Mouse (Mus musculus): ENCODE measurements around the gene Bex6. TPM values are rescaled to one million over a fixed set of nuclear protein-coding genes. Genes with fewer than 3 reads are reported as not detected.
"Not testable (repeated sequence)": the region's sequence is repeated elsewhere in the genome, so short reads cannot be mapped to it uniquely, and the experiment has no call there.

Bex6 gene
- polyA plus RNA-seq, 1 experiment from 2014 or later: not detected

DNA sequence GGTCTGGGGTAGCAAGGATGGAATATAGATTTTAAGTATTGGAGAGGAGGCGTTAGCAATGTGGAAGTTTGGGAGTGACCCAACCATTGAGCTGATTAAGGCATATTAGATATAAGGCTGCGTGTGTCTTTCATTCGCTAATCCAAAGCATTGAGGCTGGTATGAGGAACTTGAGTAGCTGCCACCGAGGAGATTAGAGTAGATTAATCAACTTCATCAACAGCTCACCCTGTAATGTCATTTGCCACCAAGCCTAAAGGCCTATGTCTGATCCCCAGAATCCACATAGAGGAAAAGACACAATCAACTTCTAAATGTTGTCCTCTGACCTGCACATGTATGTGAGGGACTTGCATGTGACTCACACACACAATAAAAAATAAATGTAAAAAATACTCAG, 42.2 kb downstream of the Bex6 start:
- WGBS: 79% methylated on average over 4 of the region's 4 CpGs
- no peaks in the 10 kb centered on the region for H3K9me3 ChIP-seq (ENCODE audit: control insufficient read depth, low read length)
- H3K36me3 ChIP-seq (ENCODE audit: control insufficient read depth, insufficient read depth, low read length): no peaks in the 10 kb centered on the region
- H3K27me3 ChIP-seq (replicated peaks; ENCODE audit: control insufficient read depth, insufficient read depth, low read length): no peaks in the 10 kb centered on the region
- H3K4me1 ChIP-seq (ENCODE audit: control insufficient read depth, insufficient read depth, low read length): no peaks in the 10 kb centered on the region
- no peak overlapping the region for H3K27ac ChIP-seq (replicated peaks; ENCODE audit: low read depth, low read length)
- H3K4me3 ChIP-seq (ENCODE audit: low read depth, low read length): no peak overlapping the region
- ATAC-seq (ENCODE audit: low read depth): no peak
- H3K4me2 ChIP-seq (ENCODE audit: low read depth, low read length): no peak overlapping the region
- DNase-seq (ENCODE audit: low spot score): no peak
- no peak overlapping the region for H3K9ac ChIP-seq (ENCODE audit: low read depth, low read length)

- H3K4me2 ChIP-seq (ENCODE audit: low read depth, low read length): no peak overlapping the region
- DNase-seq (ENCODE audit: low spot score) (no peak), ATAC-seq (ENCODE audit: low read depth) (no peak)
Measured at GRCm38 (mm10) chr16:32222399-32222798, 42.8 kb downstream of the Bex6 start.

GRCm38 (mm10) chr16:32232050-32232449, 52.4 kb downstream of the Bex6 start:
- H3K36me3 ChIP-seq (ENCODE audit: control insufficient read depth, insufficient read depth, low read length): peaks cover 42% of the 10 kb centered on the region
- not testable (repeated sequence) for H3K4me2 ChIP-seq (ENCODE audit: low read depth, low read length); ATAC-seq (ENCODE audit: low read depth); H3K4me1 ChIP-seq (ENCODE audit: control insufficient read depth, insufficient read depth, low read length); H3K9ac ChIP-seq (ENCODE audit: low read depth, low read length); DNase-seq (ENCODE audit: low spot score); H3K27ac ChIP-seq (replicated peaks; ENCODE audit: low read depth, low read length); H3K9me3 ChIP-seq (ENCODE audit: control insufficient read depth, low read length); H3K4me3 ChIP-seq (ENCODE audit: low read depth, low read length); H3K27me3 ChIP-seq (replicated peaks; ENCODE audit: control insufficient read depth, insufficient read depth, low read length)
- 89% methylated on average over 3 of the region's 3 CpGs for WGBS

More at GRCm38 (mm10) chr16:32222399-32222798, 42.8 kb downstream of the Bex6 start:
- H3K4me1 ChIP-seq (ENCODE audit: control insufficient read depth, insufficient read depth, low read length): no peaks in the 10 kb centered on the region
- H3K9ac ChIP-seq (ENCODE audit: low read depth, low read length): no peak overlapping the region
- no peaks in the 10 kb centered on the region for H3K36me3 ChIP-seq (ENCODE audit: control insufficient read depth, insufficient read depth, low read length)
- no peak overlapping the region for H3K27ac ChIP-seq (replicated peaks; ENCODE audit: low read depth, low read length)
- H3K4me3 ChIP-seq (ENCODE audit: low read depth, low read length): no peak overlapping the region
- H3K9me3 ChIP-seq (ENCODE audit: control insufficient read depth, low read length): no peaks in the 10 kb centered on the region
- H3K27me3 ChIP-seq (replicated peaks; ENCODE audit: control insufficient read depth, insufficient read depth, low read length): no peaks in the 10 kb centered on the region

Other genes starting within 250 kb of the Bex6 start
- gene Pigz, start 246.0 kb upstream of the Bex6 start, polyA plus RNA-seq (2014; fragmentation: Nextera tagmentation; extraction: Ambion mirVana): 0.59 and 0.70 TPM in 2 replicates
- 93.5 and 94.0 TPM in 2 replicates for gene 0610012G03Rik, start 231.3 kb upstream of the Bex6 start, polyA plus RNA-seq (2014; fragmentation: Nextera tagmentation; extraction: Ambion mirVana)
- 96.3 and 109 TPM in 2 replicates for gene Ncbp2, start 231.3 kb upstream of the Bex6 start, polyA plus RNA-seq (2014; fragmentation: Nextera tagmentation; extraction: Ambion mirVana)
- gene Senp5, start 176.5 kb upstream of the Bex6 start, polyA plus RNA-seq (2014; fragmentation: Nextera tagmentation; extraction: Ambion mirVana): 7.8 and 8.2 TPM in 2 replicates
- 34.1 and 36.3 TPM in 2 replicates for gene Pak2, start 100.5 kb upstream of the Bex6 start, polyA plus RNA-seq (2014; fragmentation: Nextera tagmentation; extraction: Ambion mirVana)
- 88.2 and 92.4 TPM in 2 replicates for gene Pigx, start 80.1 kb upstream of the Bex6 start, polyA plus RNA-seq (2014; fragmentation: Nextera tagmentation; extraction: Ambion mirVana)
- gene Cep19, start 80.0 kb upstream of the Bex6 start, polyA plus RNA-seq (2014; fragmentation: Nextera tagmentation; extraction: Ambion mirVana): 26.0 and 29.4 TPM in 2 replicates
- 23.1 and 23.7 TPM in 2 replicates for gene Nrros, start 14.2 kb upstream of the Bex6 start, polyA plus RNA-seq (2014; fragmentation: Nextera tagmentation; extraction: Ambion mirVana)
- 13.4 and 14.0 TPM in 2 replicates for gene Fbxo45, start 67.3 kb downstream of the Bex6 start, polyA plus RNA-seq (2014; fragmentation: Nextera tagmentation; extraction: Ambion mirVana)
- gene Wdr53, start 67.4 kb downstream of the Bex6 start, polyA plus RNA-seq (2014; fragmentation: Nextera tagmentation; extraction: Ambion mirVana): 17.3 and 20.0 TPM in 2 replicates
- not detected in 2 replicates for gene Smco1, start 91.6 kb downstream of the Bex6 start, polyA plus RNA-seq (2014; fragmentation: Nextera tagmentation; extraction: Ambion mirVana)
- 22.0 and 23.4 TPM in 2 replicates for gene Rnf168, start 97.6 kb downstream of the Bex6 start, polyA plus RNA-seq (2014; fragmentation: Nextera tagmentation; extraction: Ambion mirVana)
- gene Ubxn7, start 152.4 kb downstream of the Bex6 start, polyA plus RNA-seq (2014; fragmentation: Nextera tagmentation; extraction: Ambion mirVana): 21.1 and 23.7 TPM in 2 replicates
- 0.14 TPM in 1 of 2 replicates, not detected in the other for gene Tm4sf19, start 220.7 kb downstream of the Bex6 start, polyA plus RNA-seq (2014; fragmentation: Nextera tagmentation; extraction: Ambion mirVana)
- 29.2 and 30.4 TPM in 2 replicates for gene Tctex1d2, start 239.9 kb downstream of the Bex6 start, polyA plus RNA-seq (2014; fragmentation: Nextera tagmentation; extraction: Ambion mirVana)